Mouse (Mus musculus): ENCODE measurements around the gene Gm17657.
"Not testable (repeated sequence)": the region's sequence is repeated elsewhere in the genome, so short reads cannot be mapped to it uniquely, and the experiment has no call there.

Gm17657 gene

GRCm38 (mm10) chr17:29502005-29502668, 47.3 kb downstream of the Gm17657 start:
- DNase-seq (ENCODE audit: low read depth, low spot score), result no peak

DNA sequence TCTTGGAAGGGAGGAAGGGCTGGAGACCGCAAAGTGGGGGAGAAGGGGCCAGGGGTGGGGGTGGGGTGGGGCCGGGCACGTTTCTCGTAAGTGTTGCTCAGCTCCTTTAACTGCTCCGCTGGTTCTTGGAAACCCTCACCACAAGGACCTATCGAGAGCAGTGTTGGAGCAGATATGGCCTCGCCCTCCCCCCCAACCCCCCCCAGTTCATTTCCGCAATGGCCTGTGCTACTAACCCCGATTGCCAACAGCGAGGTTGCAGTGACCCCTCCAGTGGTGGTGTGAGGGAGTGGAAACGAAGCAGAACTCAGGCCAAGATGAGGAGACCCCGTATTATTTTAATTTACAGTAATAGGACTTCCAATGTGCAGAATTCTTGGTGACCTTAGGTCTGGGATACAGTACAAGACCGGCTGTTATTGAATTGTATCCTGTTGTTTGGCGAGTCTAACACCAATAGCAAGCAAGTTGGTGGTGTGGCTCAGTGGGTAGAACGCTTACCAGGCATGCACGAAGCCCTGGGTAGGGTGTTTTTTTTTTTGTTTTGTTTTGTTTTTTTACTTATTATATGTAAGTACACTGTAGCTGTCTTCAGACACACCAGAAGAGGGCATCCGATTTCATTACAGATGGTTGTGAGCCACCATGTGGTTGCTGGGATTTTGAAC, 48.5 kb downstream of the Gm17657 start:
- DNase-seq (ENCODE audit: low read depth, low spot score), result no peak

- DNase-seq (ENCODE audit: low read depth, low spot score), result no peak
These were observed 49.1 kb downstream of the Gm17657 start for GRCm38 (mm10) chr17:29500243-29500740.

DNA sequence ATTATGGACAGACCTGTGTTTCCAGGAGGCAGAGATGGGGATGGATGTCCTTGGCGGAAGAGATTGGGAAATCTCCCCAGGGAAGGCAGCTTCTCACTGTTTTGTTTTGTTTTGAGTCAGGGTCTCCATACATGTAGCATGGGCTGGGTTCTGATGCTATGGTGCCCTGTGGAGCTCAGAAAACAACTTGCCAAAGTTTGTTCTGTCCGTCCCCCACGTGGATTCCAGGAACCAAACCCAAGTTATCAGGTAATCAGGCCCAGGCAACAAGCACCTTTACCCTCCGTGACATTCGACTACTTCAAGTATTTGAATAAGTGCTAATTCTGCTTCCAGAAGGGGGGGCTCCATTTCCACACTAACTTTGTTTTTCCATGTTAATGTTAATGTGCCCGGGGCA, 49.9 kb downstream of the Gm17657 start:
- DNase-seq (ENCODE audit: low read depth, low spot score), result no peak

DNA sequence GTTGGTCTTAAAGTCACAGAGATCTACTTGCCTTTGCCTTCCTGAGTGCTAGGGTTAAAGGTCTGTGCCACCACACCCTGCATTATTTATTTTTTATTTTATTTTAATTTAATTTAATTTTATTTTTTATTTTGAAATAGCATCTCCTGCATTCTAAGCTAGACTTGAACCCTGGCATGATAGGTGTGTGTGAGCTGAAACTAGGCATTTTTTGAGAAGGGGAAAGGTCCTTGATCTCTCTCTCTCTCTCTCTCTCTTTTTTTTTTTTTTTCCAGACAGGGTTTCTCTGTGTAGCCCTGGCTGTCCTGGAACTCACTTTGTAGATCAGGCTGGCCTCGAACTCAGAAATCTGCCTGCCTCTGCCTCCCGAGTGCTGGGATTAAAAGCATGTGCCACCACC, 50.5 kb downstream of the Gm17657 start:
- DNase-seq (ENCODE audit: low read depth, low spot score), result not testable (repeated sequence)

- DNase-seq (ENCODE audit: low read depth, low spot score), result no peak
These were observed 51.4 kb downstream of the Gm17657 start for GRCm38 (mm10) chr17:29498028-29498427.

GRCm38 (mm10) chr17:29497481-29497880, 52.0 kb downstream of the Gm17657 start:
- not testable (repeated sequence) for DNase-seq (ENCODE audit: low read depth, low spot score)

DNA sequence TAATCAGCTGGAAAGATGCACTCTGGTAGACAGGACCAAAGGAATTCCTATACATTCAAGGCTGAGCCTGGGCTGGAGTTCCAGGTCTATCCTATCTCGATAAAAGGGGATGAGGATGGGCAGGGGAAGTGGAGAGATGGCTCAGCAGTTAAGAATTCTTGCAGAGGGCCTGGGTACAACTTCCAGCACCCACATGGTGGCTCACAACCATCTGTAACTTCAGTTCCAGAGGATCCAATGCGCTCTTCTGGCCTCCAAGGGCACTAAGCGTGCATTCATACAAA, 52.4 kb downstream of the Gm17657 start:
- no peak for DNase-seq (ENCODE audit: low read depth, low spot score)

GRCm38 (mm10) chr17:29496211-29497070, 53.0 kb downstream of the Gm17657 start:
- no peak for DNase-seq (ENCODE audit: low read depth, low spot score)

GRCm38 (mm10) chr17:29494732-29495076, 54.7 kb downstream of the Gm17657 start:
- no peak for DNase-seq (ENCODE audit: low read depth, low spot score)

DNA sequence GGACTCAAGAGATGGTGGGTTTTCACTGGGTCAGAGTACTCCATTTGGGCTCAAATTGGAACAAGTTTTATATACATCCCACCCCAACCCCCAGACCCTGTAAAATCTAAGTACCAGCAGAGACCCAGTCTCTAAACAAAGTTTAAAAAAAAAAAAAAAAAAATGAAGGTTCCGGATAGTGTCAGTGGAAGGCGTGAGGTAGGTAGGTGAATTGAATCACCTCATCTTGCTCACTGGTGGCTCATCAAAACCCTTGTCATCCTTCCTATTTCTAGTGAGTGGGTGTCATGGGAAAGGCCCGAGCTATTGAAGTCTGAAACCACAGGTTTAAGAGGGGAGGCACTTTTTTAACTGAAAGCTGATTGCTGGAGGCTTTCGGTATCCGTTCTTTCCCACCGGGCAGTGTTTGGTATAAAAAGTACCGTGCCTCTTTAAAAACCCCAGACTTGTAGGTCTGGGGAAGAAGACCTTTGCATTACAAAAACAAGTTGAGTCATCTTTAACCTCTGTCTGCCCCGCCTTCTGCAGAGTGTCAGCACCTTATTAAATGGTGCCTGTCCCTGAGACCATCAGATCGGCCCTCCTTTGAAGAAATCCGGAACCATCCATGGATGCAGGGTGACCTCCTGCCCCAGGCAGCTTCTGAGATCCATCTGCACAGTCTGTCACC, 55.2 kb downstream of the Gm17657 start:
- DNase-seq (ENCODE audit: low read depth, low spot score), result no peak

- no peak for DNase-seq (ENCODE audit: low read depth, low spot score)
These were observed 55.9 kb downstream of the Gm17657 start for GRCm38 (mm10) chr17:29493461-29493980.

GRCm38 (mm10) chr17:29492269-29493191, 56.9 kb downstream of the Gm17657 start:
- DNase-seq (ENCODE audit: low read depth, low spot score), result peak; percentile 84

DNA sequence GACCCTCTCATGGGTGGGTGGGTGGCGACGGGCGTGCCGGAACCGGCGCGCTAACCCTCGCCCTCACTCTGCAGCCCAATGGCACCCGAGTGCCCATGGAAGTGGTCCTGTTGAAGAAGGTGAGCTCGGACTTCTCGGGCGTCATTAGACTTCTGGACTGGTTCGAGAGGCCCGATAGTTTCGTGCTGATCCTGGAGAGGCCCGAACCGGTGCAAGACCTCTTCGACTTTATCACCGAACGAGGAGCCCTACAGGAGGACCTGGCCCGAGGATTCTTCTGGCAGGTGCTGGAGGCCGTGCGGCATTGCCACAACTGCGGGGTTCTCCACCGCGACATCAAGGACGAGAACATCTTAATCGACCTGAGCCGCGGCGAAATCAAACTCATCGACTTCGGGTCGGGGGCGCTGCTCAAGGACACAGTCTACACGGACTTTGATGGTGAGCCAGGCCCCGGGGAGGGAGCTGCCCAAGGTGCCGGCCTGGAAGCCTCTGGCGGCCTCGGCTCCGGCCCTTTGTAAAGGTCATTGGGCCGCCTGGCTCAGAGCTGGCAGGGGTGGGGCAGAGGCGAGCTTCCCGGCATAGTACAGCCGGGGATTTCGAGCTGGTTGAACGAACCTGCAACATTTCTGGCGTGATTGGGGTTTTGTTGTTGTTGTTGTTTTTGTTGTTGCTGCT, 57.7 kb downstream of the Gm17657 start:
- DNase-seq (ENCODE audit: low read depth, low spot score), result no peak

- DNase-seq (ENCODE audit: low read depth, low spot score), result peak; percentile 49
These were observed 58.5 kb downstream of the Gm17657 start, which contains the start of gene Pim1 for GRCm38 (mm10) chr17:29490713-29491581. TSS of gene Pim1 (plus strand) at chr17:29490753.

DNA sequence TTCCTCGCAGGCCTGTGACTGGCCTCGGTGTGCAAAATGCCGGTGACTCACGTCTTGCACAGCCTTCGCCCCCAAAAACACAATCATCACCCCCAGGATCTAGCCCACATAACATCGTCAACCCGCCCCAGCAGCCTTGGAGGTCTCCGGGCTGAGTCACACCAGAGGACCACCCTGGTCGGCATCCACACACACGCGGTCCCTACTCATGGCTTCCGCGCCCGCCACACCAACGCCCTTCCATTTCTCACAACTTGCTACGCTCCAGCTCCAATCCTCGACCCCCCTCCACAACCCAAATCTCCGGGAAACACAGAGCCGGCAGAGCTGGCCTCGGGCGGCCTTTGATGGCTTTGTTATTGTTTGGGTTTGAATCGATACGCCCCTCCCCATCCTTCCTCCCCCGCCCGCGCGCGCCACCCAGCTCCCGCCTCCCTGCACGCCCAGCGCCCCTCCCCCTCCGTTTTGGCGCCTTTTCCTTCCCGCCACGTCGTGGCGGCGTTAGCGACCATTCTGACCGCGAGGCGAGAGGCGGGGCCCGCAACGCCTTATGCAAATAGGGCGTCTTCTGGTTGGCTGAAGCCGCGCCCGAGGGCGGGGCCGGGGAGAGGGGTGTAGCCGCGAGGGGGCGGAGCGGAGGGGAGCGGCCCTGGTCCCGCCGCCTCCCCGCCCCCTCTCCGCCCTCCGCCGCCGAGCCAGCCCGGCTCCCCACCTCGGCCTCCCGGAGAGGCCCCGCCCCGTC, 59.3 kb downstream of the Gm17657 start:
- DNase-seq (ENCODE audit: low read depth, low spot score), result peak; percentile 100

DNA sequence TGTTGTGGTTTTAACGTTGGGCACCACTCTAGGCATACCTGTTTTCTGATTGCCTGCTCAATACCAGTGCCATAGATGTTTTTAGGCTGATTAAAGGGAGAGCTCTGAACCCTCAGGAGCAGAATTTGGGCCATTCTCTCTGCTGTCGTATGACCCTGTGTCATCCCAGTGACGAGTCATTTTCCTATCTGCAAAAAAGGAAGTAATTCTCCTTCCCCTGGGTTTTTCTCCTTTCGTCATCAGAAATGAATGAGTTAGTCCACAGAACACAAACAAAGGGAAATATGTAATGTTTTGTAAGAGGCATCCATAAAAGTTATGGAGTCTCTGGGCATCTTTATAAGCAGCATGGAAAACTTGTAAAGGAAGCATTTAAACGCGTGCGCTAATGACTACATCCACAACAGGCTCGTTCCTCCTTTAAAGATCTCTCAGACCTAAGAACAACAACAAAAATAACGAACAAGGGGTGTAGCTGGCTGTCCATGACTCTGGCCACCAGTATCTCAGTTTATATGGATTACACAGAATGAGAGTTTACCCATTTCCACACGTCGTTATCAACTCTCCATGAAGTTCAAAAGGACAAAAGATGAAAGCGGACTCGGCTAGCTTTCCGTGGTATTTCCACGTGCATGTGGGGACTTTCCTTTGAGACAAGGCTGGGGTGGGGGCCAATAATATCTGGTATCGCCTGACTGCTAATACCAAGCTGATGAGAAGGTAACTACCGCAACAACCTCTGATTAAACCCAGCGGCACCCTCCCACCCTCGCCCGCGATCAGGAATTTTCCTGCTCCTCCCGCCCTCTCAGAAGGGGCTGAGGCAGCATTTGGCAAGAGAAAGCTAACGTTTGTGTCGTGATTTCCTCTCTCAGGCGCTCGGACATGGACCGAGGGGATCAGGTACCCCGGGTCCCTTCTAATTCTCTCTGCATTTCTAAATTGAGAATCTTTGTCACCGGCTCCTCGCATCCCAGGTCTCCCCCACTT, 60.2 kb downstream of the Gm17657 start:
- peak; percentile 46 for DNase-seq (ENCODE audit: low read depth, low spot score)

Data from forelimb bud, embryonic 11.5 days (tissue).